Mouse (Mus musculus): ENCODE data around the gene Abl2. TPM values are rescaled to one million over a fixed set of nuclear protein-coding genes. Genes with fewer than 3 reads are reported as not detected.

The Abl2 gene
- total RNA-seq, 2 experiments from 2014 or later, result 19.7 to 23.5 TPM

DNA sequence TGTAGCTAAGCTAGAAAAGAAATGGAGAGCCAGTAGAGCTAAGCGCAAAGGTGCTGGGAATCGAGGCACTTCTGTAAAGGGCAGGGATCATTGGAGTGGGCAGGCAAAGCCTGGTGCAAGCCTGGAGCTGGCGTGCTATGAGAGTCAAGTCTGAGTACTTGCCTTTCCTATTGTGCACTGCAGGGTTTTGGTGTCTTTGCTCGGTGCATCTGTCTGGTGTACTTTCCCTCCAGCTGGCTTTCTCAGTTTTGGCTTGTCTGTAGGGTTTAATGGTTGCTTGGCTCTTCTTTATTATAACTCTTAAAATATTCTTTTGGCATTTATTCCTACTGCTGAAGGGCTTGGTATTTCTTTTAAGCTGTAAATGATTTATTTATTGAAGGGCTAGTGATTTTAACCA, 14.4 kb downstream of the Abl2 start:
- intact Hi-C loops (cut with DNase I), result no loop called here
- DNase-seq (ENCODE audit: low spot score), result no peak

DNA sequence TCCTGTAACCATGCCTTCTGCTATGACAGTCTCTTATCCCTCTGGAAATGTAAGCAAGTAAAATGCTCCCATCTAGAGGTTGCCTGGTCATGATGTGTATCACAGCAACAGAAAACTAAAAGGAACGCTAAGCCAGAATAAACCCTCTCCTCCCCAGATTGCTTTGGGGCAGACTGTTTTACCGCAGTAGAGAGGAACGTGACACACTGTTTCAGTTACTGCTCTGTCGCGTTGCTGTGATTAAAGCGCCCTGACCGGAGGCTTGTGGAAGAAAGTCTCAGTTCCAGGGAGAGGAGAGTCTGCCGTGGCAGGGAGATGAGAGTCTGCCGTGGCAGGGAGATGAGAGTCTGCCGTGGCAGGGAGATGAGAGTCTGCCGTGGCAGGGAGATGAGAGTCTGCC, 22.6 kb downstream of the Abl2 start:
- DNase-seq (ENCODE audit: low spot score), result no peak
- intact Hi-C loops (cut with DNase I), result no loop called here

DNA sequence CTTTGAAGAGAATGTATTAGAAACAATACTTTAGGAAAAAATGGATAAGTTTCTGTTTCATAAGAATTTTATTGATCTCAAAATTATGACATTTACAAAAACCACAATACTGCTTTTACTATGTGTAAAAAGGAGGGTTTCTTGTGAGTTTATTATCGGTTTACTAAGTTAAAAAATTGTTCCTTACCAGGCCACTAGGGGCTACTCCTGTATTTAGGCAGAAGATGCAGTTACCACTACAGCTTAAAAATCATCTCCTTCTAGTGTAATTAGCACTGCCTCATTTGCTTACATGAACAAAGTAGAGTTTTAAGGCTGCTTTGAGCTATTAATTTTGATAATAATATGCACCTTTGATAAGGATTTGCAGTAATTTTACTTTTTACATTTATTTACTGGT, 25.6 kb downstream of the Abl2 start:
- DNase-seq (ENCODE audit: low spot score), result no peak

DNA sequence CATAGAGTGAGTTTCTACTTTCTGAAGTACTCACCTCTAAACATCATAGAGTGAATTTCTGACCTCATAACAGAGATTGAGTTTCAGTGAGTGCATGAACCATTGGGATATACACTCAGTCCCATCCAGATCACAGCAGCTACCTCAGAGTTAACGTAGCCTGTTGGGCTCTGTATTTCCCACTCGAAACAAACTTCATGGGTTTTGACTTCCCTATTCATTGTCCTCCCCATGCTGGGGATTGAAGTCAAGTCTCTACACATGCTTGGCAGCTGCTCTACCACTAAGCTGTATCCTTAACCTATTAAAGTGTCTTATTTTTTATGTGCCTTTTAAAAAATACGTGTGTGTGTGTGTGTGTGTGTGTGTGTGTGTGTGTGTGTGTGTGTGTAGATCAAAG, 26.9 kb downstream of the Abl2 start:
- no peak for DNase-seq (ENCODE audit: low spot score)
- intact Hi-C loops (cut with DNase I), result no loop called here

More for the DNA sequence above, 25.6 kb downstream of the Abl2 start:
- intact Hi-C loops (cut with DNase I), result no loop called here

DNA sequence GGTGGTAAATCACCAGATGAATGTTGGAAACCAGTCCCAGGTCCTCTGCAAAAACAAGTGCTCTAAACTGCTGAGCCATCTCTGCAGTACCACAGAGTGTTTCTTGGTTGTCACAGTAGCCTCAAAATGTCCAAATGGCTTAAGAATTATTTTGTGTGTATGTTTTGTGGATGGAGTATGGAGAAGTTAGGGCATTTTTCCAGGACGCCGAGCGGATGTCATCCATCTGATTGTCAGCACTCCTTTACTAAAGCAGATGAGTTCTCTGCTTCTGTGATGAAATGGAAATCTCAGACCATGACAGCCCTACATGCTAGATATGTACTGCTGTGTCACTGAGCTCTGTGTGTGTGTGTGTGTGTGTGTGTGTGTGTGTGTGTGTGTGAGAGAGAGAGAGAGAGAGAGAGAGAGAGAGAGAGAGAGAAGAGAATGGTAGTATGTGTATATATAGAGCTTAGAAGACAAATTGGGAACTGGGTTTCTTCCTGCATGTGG, 31.3 kb downstream of the Abl2 start:
- no peak for DNase-seq (ENCODE audit: low spot score)
- intact Hi-C loops (cut with DNase I), result no loop called here

DNA sequence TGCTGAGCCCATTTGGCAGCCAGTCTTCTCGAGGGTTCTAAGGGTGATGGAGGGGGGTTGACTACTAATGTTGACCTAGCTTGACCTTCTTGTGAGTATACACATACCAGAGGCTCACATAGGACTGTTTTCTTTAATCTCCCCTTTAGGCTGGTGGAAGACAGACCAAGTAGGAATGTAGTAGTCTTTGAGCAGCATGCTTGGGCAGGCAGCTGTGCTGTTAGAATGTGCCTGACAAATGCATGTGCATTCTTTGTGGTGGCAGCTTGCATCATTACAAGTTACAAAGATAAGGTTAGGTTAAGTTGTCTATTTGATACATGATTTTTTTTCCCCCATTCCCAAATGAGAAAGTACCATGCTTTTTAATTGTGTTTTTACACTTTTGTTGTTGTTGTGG, 31.8 kb downstream of the Abl2 start:
- intact Hi-C loops (cut with DNase I), result no loop called here
- no peak for DNase-seq (ENCODE audit: low spot score)

DNA sequence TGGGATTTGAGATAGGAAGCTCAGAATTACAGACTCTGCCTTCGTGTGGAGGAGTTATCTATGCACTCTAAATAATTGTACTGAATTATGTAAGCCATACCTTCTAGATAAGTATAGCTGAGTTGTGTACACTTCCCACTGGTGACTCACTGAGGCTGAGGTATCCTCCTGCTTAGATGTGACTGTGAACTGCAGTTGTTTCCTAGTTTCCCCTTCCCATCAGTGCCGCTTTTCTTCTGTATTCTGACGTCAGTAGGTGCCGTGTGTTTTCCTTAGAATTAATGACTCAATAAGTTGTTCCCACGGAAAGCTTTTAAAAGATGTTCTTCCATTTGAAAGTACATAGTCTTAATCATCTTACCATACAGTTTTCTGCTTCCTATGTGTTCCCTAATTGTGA, 34.7 kb downstream of the Abl2 start:
- intact Hi-C loops (cut with DNase I), result no loop called here
- no peak for DNase-seq (ENCODE audit: low spot score)

DNA sequence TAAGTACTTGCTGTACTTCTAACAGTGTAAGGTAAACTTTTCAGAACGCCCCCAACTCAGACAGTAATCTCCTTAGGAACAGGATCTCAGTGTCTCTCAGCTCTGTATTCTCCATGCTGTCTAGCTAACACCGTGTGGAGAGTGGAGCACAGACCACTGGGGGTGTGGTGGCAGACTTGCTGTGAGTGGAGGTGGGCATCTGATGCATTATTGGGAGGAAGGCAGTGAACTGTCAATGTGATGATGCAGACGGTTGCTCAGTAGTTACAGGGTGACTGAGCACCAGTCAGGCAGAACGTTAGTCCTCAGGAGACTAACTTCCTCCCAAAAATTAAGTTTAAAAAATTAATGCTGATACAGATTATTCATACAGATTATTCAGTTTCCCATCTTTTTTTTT, 38.5 kb downstream of the Abl2 start:
- DNase-seq (ENCODE audit: low spot score), result no peak
- intact Hi-C loops (cut with DNase I), result no loop called here

DNA sequence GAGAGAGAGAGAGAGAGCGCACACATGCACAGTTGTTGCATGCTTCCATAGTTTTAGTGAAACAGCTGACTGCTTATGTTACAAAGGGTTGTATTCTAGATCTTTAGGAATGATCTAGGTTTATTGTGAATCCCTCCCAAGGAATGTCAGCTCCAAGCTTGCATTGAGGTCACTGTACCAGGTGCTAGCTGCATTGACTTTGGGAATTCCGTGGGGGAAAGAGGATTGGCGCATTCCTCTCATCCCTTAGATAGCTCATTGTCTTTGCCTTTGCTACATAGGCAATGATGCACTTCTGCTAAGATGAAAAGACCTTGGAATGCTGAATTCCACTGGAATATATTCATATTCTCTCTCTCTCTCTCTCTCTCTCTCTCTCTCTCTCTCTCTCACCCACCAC, 44.0 kb downstream of the Abl2 start:
- intact Hi-C loops (cut with DNase I), result no loop called here
- DNase-seq (ENCODE audit: low spot score), result no peak

DNA sequence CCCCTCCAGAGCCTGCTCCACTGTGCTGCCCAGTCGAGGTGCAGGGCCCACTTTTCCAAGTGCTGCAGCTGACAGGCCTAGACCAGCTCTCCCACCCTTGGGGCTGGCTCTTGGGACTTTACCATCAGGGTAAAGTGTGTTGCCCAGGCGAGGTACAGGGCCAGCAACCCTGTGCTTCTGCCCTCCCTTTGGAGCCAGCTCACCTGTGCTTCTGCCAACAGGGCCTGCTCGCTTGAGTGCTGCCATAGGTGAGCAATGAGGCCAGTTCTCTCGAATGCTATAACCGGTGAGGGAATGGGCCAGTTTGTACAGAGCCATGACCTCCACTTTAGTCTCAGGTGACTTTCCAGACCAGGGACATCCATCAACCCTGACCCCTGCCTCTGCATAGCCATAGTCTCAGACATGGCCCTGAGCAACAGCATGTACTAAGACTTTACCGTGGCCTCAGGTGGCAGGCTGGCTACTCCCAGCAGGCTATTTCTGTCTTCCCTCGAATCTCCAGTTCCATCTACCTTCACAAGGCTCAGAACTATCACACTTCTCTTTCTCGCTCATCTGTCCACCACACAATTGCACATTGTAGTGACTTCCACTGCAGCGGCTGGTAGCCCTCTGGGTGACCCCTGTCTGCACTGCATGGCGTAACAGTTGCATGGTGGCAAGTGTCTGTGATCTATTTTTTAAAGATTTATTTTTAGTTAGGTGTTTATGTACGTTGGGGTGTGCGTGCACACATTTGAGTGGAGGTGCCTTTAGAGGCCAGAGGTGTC, 46.7 kb downstream of the Abl2 start:
- intact Hi-C loops (cut with DNase I), result no loop called here
- no peak for DNase-seq (ENCODE audit: low spot score)

DNA sequence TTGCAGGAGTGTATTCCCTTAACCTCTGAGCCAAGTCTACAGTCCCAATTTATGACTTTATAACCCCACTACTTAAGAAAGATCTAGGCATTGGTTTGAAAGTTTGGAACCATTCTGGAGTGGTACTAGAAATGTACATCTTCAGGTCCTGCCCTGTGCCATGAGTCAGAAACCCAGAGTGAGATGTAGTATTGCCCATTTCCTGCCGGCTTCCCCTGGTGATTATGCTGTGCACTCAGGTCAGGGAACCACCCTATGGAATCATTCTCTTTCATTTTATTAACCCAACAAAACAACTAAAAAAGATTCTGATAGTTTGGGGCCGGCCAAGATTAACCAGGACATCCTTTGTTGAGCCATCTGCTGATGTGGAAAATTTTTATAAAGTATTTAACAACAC, 47.4 kb downstream of the Abl2 start:
- DNase-seq (ENCODE audit: low spot score), result no peak
- intact Hi-C loops (cut with DNase I), result no loop called here

DNA sequence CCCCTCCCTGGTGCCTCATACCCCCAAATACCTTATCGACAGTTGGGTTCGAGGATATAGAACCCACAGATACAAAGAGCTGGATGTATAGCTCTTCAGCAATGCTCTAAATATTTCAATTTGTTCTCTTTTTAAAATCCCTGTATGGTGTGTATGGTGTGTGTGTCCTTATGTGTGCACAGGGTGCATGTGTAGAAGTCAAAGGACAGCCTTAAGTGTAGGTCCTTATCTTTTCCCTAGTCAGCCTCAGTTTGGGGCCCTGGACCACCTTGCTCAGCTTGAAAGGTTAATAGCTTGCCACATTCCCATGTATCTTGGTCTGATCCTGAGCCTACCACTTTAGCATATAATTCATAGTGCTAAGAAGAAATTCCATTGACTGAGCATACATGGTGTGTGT, 49.9 kb downstream of the Abl2 start:
- DNase-seq (ENCODE audit: low spot score), result no peak
- intact Hi-C loops (cut with DNase I), result no loop called here

DNA sequence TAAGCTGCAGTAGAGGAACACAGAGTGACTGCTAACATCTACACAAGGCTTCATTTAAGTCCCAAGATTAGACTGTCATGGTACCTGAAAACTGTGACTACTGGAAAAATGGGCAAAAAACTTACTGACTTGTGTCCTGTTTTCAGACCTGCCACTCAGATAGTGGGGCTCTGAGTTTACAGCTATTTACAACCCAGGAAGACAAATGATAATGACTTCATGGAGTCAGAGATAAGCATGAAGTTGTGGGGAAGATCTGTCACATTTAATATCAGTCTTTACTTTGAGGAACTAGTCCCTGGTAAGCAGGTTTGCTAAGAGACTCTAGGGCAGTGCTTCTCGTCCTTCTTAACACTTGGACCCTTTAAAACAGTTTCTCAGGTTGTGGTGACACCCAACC, 51.7 kb downstream of the Abl2 start:
- DNase-seq (ENCODE audit: low spot score), result no peak
- intact Hi-C loops (cut with DNase I), result loop anchor here (5.0 kb wide), 1 partner anchor 48 kb away; no protein-coding TSS in a partner anchor

DNA sequence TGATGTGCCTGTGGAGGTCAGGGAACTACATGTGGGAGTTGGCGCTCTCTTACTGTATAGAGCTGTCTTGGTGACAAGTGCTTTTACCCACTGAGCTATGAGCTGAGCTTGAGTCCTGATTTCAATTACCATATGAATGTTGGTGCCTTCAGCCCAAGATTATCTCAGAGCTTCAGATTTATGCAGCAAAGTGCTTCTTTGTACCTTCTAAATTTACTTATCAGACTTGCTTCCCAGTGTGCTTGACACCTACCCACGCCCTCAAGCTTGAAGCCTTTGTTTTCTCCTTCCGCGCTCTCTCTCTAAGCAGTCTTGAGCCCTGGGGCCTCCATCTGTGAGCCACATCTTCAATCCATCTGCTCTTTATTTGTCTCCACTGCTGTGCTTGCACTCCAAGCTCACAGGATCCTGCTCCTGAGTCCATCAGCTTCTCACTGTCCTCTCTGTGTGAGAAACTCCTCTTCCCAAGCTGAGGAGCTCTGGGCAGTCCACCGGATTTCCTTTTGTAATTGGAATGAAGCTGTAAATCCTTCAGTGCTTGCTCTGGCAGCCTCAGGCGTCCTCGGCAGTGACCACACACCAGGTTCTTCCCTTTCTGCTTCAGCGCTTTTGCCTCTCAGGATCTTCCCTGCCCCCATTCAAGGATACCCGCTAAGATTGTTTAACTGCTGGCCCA, 55.4 kb downstream of the Abl2 start:
- intact Hi-C loops (cut with DNase I), result loop anchor here (5.0 kb wide), 1 partner anchor 52 kb away; no protein-coding TSS in a partner anchor
- no peak for DNase-seq (ENCODE audit: low spot score)

DNA sequence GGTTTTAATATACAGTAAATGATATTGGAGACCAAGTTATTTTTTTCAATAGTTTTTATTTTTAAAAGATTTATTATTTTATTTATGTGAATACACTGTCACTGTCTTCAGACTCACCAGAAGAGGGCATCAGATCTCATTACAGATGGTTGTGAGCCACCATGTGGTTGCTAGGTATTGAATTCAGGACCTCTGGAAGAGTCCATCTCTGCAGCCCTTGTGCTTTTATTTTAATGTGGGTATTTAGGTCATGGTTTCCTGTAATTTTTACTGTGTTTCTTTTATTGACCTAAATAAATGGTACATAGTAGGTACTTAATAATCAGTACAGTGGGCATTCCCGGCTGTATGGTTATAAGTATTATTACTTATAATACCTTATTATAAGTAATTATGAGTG, 56.1 kb downstream of the Abl2 start:
- no peak for DNase-seq (ENCODE audit: low spot score)
- intact Hi-C loops (cut with DNase I), result loop anchor here (5.0 kb wide), 1 partner anchor 52 kb away; no protein-coding TSS in a partner anchor

DNA sequence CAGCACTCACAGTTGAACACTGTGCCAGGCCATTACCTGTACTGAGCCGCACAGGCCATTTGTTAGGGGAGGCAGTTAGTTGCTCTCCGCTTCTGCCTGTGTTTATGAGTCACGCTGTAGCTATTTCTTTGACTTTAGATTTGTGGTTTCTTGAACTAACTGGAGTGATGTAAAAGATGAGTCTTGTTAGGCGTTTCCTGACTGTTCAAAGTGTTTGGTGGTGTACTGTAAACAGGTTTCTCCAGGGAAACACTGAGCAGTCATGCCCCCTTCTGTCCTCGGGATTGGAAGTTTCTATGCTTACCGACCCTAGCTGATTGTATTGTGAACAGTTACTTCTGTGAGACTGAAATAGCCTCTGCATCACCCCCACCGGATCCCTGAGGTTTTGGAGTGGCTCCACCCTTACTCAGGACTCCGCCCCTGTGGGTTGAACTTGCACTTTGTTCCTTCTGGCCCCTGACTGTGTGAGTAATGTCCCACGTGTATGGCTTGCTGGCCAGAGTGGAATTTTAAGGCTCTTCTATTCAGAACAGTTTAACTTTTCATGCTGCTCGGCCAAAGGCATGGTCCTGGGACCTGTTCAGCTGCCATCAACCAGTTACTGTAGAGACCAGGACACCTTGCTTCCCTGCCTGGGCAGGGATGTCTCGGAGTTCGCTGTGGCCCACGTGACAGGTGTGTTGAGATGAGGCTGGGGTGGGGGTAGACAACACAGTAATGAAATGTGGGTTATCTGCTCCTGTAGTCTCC, 57.0 kb downstream of the Abl2 start:
- peak; percentile 77 for DNase-seq (ENCODE audit: low spot score)
- intact Hi-C loops (cut with DNase I), result no loop called here

DNA sequence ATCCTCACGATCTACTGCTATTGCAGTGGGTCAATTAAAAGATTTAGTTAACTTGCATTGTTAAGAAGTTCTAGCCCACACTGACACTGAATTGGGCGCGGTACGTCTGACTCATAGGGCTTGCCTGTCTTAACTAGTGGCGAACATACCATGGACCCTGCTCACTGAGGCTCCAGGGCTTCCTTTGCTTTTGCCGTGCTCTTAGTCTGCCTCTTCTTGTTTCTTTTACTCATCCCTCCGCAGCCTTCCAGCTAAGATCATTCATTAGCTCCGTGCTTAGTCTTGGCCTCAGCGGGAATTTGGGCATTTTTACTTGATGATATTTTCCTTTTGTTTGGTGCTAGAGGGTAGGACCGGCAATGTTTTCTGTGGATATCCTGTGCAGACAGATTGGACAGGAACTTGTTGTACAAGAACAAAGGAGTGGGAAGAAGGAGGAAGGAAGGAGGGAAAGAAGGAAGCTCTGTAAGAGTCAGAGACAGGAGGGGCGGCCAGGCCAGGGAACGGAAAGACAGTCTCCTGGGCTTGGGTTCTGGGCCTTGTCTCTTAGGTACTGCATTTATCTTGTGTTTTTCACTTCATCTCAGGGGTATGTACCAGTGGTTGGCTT, 58.5 kb downstream of the Abl2 start:
- no peak for DNase-seq (ENCODE audit: low spot score)
- intact Hi-C loops (cut with DNase I), result no loop called here

DNA sequence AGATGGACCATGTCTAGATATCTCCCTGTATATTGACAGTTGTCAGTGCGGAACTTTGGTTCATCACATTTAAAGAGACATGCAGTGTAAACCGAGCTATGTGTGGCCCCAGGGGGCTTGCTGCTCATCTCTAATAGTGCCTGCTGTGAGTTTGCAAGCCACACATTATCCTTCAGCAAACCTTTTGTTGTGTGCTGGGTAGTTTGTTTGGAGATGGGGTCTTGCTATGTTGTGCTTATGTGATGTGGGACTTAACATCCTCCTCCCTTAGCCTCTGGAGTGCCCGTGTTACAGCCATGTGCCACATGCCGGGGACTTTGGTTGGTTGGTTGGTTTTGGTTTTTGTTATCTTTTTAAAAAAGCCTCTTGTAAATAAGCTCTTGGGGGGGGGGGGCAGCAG, 59.2 kb downstream of the Abl2 start:
- DNase-seq (ENCODE audit: low spot score), result no peak
- intact Hi-C loops (cut with DNase I), result no loop called here

DNA sequence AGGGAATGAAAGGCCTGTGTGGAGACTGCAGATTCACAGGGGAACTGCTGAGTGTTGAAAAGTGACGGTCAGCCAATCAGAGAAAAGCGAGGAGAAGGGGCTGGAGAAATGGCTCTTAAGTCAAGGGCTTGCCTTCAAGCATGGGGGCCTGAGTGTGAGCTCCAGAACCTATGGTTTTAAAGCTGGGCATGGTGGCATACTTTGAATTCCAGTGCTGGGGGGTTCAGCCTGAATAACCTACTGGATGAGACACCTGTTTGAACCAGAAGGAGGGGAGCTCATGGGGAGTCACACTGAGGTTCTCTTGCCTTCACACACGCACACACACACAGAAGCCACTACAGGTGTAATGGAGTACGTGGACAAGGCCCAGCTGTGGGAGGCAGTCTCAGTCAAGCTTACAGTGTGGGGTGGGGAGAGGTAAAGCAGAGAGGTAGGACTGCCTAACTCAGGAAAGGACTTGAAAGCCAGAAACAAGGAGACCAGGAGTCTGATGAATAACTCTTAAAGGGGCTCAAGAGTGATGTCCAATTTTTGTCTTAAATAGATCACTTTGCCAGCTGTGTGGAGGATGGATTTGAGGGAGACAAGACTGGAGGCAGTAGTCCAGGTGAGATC, 61.8 kb downstream of the Abl2 start:
- intact Hi-C loops (cut with DNase I), result no loop called here
- DNase-seq (ENCODE audit: low spot score), result no peak

DNA sequence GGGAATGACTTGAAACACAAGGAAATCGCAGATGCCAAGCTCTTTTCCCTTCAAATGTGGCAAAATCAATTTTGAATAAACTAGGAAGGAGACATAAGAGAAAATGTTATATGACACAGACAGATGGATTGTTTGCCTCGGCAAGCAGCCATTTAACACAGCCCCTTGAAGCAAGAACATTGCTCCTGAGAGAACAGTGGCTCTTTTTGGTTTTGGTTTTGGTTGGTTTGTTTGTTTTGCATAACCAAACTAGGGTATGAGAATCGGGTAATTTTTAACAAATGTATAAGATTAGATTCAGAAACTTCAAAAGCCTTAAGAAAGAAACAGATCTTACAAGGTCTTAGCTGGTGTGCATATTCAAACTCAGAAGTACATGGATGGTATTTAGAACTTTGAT, 62.4 kb downstream of the Abl2 start:
- DNase-seq (ENCODE audit: low spot score), result no peak
- intact Hi-C loops (cut with DNase I), result no loop called here

Measured in heart, postnatal 25 days (tissue).